Mouse (Mus musculus) frontal cortex, adult 2 months (tissue): ENCODE results near the gene Nxn. TPM values are rescaled to one million over a fixed set of nuclear protein-coding genes. Genes with fewer than 3 reads are reported as not detected.

Source experiments
- DNase-seq, 2 experiments: peaks; one replicate each; pipeline ENCODE4 v3.0.0; 2022; ENCODE audit warnings: low spot score in 1 of 2; ENCODE audit errors: extremely low spot score in 1 of 2
- polyA plus RNA-seq: library from polyadenylated mRNA; depleted of rRNA; stranded (reverse); fragments of >200 nt; gene quantifications from 2 replicates; pipeline ENCODE4 v1.2.3, GENCODE M21; 2012

Gene Nxn
- polyA plus RNA-seq, 1 experiment = 9.8 TPM

- DNase-seq = no peak
Measured at GRCm38 (mm10) chr11:76309868-76310267, 89.1 kb downstream of the Nxn start.

DNA sequence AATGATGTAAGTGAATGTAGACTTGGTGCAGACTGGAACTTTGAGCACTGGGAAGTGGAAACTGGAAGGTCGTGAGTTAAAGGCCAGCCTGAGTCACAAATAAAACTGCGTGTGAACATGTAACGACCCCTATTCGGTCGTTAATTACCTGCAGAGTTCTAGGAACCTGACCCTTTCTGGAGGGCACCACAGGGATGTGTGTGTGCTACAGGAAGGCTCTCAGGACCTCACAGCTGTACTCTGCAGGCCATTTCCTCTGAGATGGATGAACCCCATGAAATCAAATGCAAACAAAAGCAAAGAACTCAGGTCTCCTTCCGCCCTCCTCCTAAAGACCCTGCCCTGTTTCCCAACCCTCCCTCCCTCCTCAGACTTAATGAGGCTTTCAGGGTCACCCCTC is 89.9 kb downstream of the Nxn start:
- DNase-seq = no peak

- no peak for DNase-seq
Measured at GRCm38 (mm10) chr11:76306769-76307168, 92.2 kb downstream of the Nxn start.

GRCm38 (mm10) chr11:76305571-76305970 is 93.4 kb downstream of the Nxn start:
- no peak for DNase-seq

DNA sequence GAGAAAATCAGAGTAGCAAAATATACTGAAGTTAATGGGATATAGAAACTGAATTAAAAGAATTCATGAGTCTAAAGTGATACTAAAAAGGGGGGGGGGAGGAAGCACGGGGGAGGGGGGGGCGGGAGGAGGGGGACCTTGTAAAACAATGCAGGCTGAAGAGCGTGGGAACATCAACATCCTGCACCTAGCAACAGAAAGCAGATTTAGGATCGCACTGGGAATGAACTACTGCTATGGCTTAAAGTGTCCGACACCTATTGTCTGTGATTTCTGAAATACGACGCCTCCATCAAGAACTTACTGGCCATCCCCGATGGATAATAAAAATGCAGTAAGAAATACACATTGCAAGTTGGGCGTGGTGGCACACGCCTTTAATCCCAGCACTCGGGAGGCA is 95.6 kb downstream of the Nxn start:
- DNase-seq = no peak

DNA sequence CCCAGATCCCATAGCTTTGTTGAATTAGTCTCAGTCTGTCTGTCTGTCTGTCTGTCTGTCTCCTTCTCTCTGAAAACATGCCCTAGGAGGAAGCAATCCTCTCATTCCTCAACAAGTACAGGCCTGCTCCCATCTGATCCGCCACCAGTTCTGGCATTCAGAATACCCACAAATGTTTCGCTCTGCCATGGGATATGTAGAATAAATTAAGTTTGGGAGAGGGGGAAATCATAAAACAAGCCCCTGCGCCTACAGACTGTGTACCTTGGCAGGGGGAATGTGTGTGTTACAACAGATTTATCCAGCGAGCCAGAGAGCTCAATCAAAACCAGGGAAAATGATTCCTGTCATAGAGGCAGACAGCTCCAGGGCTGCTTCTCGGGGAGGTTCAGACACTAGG is 98.1 kb downstream of the Nxn start:
- DNase-seq = no peak

- DNase-seq = no peak
Measured at GRCm38 (mm10) chr11:76298457-76299000, 100.4 kb downstream of the Nxn start.

- no peak for DNase-seq
Measured at GRCm38 (mm10) chr11:76297252-76297651, 101.7 kb downstream of the Nxn start.

- no peak for DNase-seq
Measured at GRCm38 (mm10) chr11:76294836-76295235, 104.1 kb downstream of the Nxn start.

DNA sequence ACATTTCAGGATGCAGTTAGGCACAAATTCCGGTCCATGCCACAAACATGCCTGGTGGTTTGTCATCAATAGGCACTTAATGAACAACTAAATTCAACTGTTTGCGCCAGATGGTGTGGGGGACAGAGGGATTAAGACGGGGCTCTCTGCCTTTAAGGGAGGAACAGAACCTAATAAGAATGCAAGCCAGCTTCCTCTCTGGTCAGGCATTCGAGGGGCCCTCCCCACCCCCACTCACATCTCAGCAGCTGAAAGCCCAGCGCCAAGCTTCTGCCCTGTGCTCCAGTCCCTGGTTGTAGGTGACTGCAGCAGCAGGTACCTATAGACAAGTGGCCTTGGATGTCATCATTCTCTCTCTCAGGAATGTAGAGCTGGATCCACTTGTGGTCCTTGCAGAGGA is 104.9 kb downstream of the Nxn start:
- DNase-seq = no peak

- DNase-seq = no peak
Measured at GRCm38 (mm10) chr11:76292831-76293230, 106.1 kb downstream of the Nxn start.

- no peak for DNase-seq
Measured at GRCm38 (mm10) chr11:76292398-76292797, 106.5 kb downstream of the Nxn start.

DNA sequence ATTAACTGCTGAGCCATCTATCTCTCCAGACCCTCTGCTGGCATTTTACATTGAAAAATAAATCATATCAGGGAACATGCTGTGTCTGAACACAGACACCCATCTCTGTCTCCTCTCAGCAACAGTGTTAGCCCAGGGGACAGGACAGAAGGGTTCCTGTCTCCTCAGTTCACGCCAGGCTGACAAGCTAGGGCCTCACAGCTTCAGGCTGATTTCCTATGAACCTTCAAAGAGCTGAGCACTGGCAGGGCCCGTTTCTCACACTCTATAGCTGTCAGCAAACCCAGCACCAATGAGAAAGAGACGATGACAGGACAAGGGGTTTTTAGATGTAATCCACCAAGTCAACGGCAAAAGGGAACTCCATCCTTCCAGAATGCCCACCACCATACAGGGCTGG is 107.0 kb downstream of the Nxn start:
- no peak for DNase-seq

DNA sequence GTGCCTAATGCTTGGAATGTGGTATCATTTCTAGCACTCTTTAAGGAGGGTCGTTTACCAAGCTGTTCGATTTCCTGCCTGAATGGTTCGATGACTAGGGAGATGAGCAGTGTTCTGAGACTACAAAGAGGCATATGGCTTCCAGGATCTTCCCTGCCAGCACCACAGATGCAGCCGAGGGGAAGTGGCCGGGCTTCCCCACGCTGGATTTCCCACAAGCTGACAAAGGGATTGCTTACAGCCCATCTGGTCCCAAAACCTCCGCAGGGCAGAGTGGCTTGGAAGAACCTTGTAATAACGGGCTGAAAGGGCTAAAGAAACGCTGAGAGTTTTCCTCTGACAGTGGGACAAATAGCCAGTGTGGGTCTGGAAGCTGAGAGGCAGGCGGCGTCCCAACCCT is 108.6 kb downstream of the Nxn start:
- peak in 1 of 2 experiments; percentile 50 for DNase-seq

DNA sequence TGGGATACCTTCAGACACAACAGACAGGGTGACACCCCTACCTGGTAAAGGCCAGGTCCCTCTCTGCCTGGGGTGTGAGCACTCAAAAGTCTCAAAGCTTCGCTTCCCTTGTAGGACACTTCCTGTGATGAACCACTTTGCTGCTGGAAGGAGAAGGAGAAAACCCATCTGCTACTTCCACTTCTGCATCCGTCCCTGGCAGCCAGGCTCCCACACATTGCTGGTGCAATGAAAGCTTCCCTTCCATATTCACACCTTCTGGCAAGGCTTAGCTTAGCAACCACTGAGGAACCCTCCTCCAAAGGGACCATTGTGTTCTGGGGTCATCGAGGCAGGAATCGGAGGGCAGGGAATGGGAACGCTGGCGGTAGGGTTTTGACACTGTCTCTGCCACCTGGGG is 110.3 kb downstream of the Nxn start:
- peak; percentile 22 to 67 for DNase-seq

- no peak for DNase-seq
Measured at GRCm38 (mm10) chr11:76287301-76287700, 111.6 kb downstream of the Nxn start.

DNA sequence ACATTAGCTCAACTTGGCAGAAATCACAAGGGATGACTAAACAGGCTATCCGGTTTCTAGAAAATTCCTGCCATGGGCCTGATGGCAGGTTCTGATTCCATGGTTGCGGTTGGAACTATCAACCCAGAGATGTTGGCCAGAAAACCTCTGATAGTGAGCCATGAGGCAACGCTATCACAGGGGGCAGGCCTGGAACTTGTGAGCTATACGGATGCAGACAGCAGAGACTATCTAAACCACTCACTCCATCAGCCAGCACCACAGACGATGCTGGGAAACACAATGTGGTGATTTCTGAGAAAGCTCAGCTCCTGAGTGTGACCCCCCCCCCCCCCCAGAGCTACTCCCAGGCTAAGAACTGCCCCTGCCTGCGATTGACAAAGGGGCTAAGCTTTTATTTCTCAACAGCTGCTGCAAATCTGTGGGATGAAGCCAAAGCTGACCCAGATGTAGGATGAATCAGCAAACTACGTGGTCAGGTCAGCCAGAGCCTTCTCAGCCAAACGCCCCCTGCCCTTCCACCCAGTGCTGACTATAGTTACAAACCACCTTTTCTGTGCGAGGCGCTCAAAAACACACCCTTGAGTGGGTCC is 112.3 kb downstream of the Nxn start:
- no peak for DNase-seq

DNA sequence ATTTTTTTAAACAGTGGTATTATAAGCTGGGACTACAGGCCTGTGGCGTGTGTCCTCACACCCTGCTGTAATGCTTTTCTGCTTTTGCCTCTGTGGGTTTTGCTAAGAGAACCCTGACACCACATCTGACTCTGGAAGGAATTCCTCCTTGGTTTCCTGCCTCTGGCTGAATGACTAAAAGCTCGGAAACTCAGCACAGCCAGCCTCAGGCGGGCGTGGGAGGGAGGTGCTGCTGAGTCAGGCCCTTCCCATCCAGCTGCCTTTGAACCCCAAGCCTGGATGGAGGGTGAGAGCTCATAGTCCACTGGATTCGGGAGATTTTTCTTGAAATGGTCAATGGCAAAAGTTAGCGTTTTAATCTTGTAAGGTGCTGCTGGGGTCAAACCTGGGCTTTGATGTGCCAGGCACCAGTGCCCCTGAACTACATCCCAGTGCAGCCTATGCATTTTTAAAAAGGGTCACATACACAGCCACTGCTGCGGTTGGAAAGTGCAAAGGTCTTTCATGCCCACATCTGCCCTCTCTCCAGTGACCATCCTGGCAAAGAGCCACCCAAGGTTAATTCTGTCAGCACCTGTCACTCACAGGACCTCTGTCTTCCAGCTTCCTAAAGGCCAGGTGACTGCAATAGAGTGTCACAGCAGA is 113.4 kb downstream of the Nxn start:
- peak in 1 of 2 experiments; percentile 40 for DNase-seq

DNA sequence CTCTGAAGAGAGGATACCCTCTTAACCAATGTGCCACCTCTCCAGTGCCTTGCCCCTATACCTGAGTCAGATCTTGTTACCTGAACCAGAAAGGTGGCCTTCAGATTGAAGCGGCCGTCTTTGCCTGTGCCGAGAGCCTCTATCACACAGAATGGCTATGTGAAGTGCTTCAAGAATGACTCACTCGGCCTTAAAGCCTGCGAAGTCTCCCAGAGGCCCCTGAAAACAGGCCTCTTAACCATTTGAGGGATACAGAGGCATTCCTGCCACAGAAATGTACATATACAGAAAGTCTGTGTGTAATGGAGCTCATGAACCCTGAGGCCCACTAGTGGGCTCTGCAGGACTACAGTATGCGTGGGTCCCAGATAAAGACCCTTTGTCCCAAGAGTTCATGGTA is 115.1 kb downstream of the Nxn start:
- DNase-seq = no peak

- DNase-seq = no peak
Measured at GRCm38 (mm10) chr11:76279971-76280370, 119.0 kb downstream of the Nxn start.

GRCm38 (mm10) chr11:76278960-76279852 is 119.7 kb downstream of the Nxn start:
- no peak for DNase-seq
